Mouse (Mus musculus) liver, embryonic 13.5 days (tissue): Measurements from ENCODE around the gene Ptprd. TPM values are rescaled to one million over a fixed set of nuclear protein-coding genes. Genes with fewer than 3 reads are reported as not detected.

Experiments
- ATAC-seq: fragments of 200-750 bp; cut with Nextera tagmentation; 2 replicates; pipeline ENCODE4 v1.8.0; 2017; ENCODE audit warnings: low read depth, mild to moderate bottlenecking, moderate number of reproducible peaks, moderate library complexity
- DNase-seq: peaks from one replicate; pipeline ENCODE4 v3.0.0; 2022
- H3K27ac ChIP-seq: fragments of 300-500 bp; sonication (generic); 2 replicates; pipeline ENCODE4 v1.5.1; 2015; ENCODE audit warnings: moderate library complexity, mild to moderate bottlenecking, inconsistent platforms
- H3K27me3 ChIP-seq: fragments of 300-500 bp; sonication (generic); 2 replicates; pipeline ENCODE4 v1.6.1; 2015; ENCODE audit warnings: mild to moderate bottlenecking, inconsistent platforms
- H3K36me3 ChIP-seq: fragments of 300-500 bp; sonication (generic); 2 replicates; pipeline ENCODE4 v1.6.1; 2015; ENCODE audit warnings: mild to moderate bottlenecking, inconsistent platforms
- H3K4me1 ChIP-seq: fragments of 300-500 bp; sonication (generic); replicated peaks from 2 replicates; pipeline ENCODE4 v1.6.1; 2015; ENCODE audit warnings: inconsistent platforms
- H3K4me2 ChIP-seq: fragments of 300-500 bp; sonication (generic); 2 replicates; pipeline ENCODE4 v1.6.1; 2015; ENCODE audit warnings: inconsistent platforms, mild to moderate bottlenecking, moderate library complexity
- H3K4me3 ChIP-seq: fragments of 300-500 bp; sonication (generic); replicated peaks from 2 replicates; pipeline ENCODE4 v1.5.1; 2015; ENCODE audit warnings: mild to moderate bottlenecking, inconsistent platforms
- H3K9ac ChIP-seq: fragments of 300-500 bp; sonication (generic); 2 replicates; pipeline ENCODE4 v1.6.1; 2015; ENCODE audit warnings: mild to moderate bottlenecking, inconsistent platforms
- H3K9me3 ChIP-seq: fragments of 300-500 bp; sonication (generic); replicated peaks from 2 replicates; pipeline ENCODE4 v1.6.1; 2016; ENCODE audit warnings: inconsistent platforms
- WGBS: fragments of 180-500 bp; shearing (Covaris S2); methylation state at CpG from one replicate; pipeline ENCODE4 v1.1.7; 2015; ENCODE audit not compliant: insufficient replicate concordance; 5-methylcytosine and 5-hydroxymethylcytosine counted together
- polyA plus RNA-seq: library from polyadenylated mRNA; unstranded; fragments of >200 nt; fragmentation: Nextera tagmentation; extraction: Ambion mirVana; gene quantifications from 2 replicates; pipeline ENCODE4 v1.2.1, GENCODE M21; 2015

Gene Ptprd
- polyA plus RNA-seq, 1 experiment from 2014 or later: 1.8 TPM

GRCm38 (mm10) chr4:77664761-77665160, 547.0 kb downstream of the Ptprd start:
- no peak overlapping the region for H3K4me2 ChIP-seq
- H3K4me3 ChIP-seq: no peak overlapping the region
- no peaks in the 10 kb centered on the region for H3K27me3 ChIP-seq
- no peak overlapping the region for H3K27ac ChIP-seq
- no peaks in the 10 kb centered on the region for H3K36me3 ChIP-seq
- DNase-seq (no peak), ATAC-seq (no peak)
- no peaks in the 10 kb centered on the region for H3K4me1 ChIP-seq
- no peak overlapping the region for H3K9ac ChIP-seq
- 69% methylated on average over 2 of the region's 2 CpGs for WGBS
- no peaks in the 10 kb centered on the region for H3K9me3 ChIP-seq

DNA sequence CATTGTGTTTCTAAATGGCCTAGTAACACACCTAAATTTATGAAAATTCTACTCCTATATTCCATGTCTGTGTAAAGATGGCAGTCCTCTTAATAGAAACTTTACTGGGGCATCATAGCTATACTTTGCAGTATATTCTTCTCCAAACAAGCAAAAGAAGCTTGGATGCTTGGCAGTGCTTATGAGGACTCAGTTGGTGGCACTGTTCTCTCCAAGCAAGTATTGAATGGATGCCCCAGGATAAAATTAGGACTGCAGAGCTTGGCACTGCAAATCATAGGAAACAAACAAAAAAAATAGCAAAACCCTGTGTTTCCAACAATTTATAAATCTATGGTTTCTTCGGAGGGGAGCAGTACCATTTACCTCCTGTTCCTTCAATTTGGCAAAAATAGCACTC, 549.5 kb downstream of the Ptprd start:
- Histone ChIP-seq H3K27ac (no peak overlapping the region), H3K9ac (no peak overlapping the region), H3K27me3 (no peaks in the 10 kb centered on the region), H3K36me3 (no peaks in the 10 kb centered on the region), H3K4me3 (no peak overlapping the region), H3K4me1 (no peaks in the 10 kb centered on the region), H3K9me3 (no peaks in the 10 kb centered on the region), H3K4me2 (no peak overlapping the region)
- ATAC-seq: no peak
- 58% methylated on average over 1 of the region's 1 CpGs for WGBS
- DNase-seq: no peak

DNA sequence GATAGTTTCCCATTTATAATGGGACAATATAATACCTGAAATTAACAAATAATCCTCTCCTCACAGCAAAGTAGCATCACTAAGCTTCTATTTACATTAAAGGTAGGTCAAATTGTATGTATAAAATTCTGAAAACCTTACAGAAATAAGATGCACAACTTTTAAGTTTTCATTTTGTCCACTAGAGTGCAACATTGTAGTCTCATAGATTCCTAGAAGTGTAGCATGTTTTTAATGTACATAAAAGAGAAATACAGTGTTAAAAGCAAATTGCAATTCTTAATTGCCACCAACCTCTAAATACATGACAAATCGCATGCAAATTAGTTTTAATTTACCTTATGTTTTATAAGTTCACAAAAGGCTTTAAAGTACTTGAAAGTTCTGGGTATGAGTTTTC, 556.1 kb downstream of the Ptprd start:
- ATAC-seq: no peak
- WGBS: 51% methylated on average over 1 of the region's 1 CpGs
- H3K4me1 ChIP-seq: no peaks in the 10 kb centered on the region

DNA sequence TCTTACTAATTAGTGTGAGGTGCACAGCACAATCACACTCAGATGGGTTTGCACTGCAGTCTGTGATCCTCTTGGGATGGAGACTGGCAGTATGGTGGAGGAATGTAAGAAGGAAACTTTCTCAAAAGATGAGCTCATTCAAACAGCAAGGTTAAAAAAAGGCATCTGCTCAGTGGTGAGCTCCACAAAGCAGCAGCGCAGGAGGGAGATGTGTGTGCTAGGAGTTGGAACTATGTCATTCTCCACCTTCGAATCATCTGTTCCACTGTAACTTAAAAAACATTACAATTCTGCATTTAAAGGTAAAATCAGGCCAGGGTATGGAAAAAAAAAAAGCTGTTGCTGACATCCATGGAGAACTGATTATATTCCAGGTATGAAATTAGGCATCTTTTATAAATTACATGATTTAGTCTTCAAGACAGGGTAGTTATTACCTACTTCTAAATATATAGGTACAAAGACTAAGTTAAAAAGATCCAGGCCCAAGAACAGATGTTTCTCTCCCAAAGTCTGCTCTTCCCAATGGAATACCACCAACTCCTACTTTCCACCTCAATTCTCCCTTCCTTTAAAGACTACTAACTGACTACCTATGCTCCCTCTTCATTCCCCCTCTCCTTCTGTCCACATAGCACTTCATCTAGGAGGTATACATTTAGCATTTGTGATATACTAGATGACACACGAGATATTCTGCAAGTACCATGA, 562.0 kb downstream of the Ptprd start:
- 62% methylated on average over 3 of the region's 3 CpGs for WGBS
- H3K4me3 ChIP-seq: no peak overlapping the region
- H3K9ac ChIP-seq: no peak overlapping the region
- H3K27ac ChIP-seq: no peak overlapping the region
- no peak overlapping the region for H3K4me2 ChIP-seq
- no peaks in the 10 kb centered on the region for H3K9me3 ChIP-seq
- no peak for ATAC-seq
- no peak for DNase-seq
- no peaks in the 10 kb centered on the region for H3K27me3 ChIP-seq
- no peaks in the 10 kb centered on the region for H3K4me1 ChIP-seq
- no peaks in the 10 kb centered on the region for H3K36me3 ChIP-seq

More for the DNA sequence above, 556.1 kb downstream of the Ptprd start:
- no peak for DNase-seq
- Histone ChIP-seq H3K36me3 (no peaks in the 10 kb centered on the region), H3K4me2 (no peak overlapping the region), H3K27ac (no peak overlapping the region), H3K9me3 (no peaks in the 10 kb centered on the region), H3K9ac (no peak overlapping the region), H3K27me3 (no peaks in the 10 kb centered on the region), H3K4me3 (no peak overlapping the region)

GRCm38 (mm10) chr4:77648911-77649310, 562.9 kb downstream of the Ptprd start:
- no peak overlapping the region for H3K9ac ChIP-seq
- no peaks in the 10 kb centered on the region for H3K9me3 ChIP-seq
- H3K4me1 ChIP-seq: no peaks in the 10 kb centered on the region
- DNase-seq (no peak), ATAC-seq (no peak)
- WGBS: 71% methylated on average over 2 of the region's 2 CpGs
- H3K27me3 ChIP-seq: no peaks in the 10 kb centered on the region
- H3K27ac ChIP-seq: no peak overlapping the region
- no peak overlapping the region for H3K4me2 ChIP-seq
- H3K36me3 ChIP-seq: no peaks in the 10 kb centered on the region
- no peak overlapping the region for H3K4me3 ChIP-seq

GRCm38 (mm10) chr4:77647451-77648137, 564.2 kb downstream of the Ptprd start:
- WGBS: 76% methylated on average over 5 of the region's 5 CpGs
- Histone ChIP-seq H3K27me3 (no peaks in the 10 kb centered on the region), H3K27ac (no peak overlapping the region), H3K4me2 (no peak overlapping the region), H3K4me1 (no peaks in the 10 kb centered on the region), H3K9ac (no peak overlapping the region), H3K9me3 (no peaks in the 10 kb centered on the region), H3K36me3 (no peaks in the 10 kb centered on the region), H3K4me3 (no peak overlapping the region)
- DNase-seq (no peak), ATAC-seq (no peak)

GRCm38 (mm10) chr4:77644435-77644834, 567.3 kb downstream of the Ptprd start:
- Histone ChIP-seq H3K4me2 (no peak overlapping the region), H3K27ac (no peak overlapping the region), H3K9me3 (no peaks in the 10 kb centered on the region), H3K4me3 (no peak overlapping the region), H3K4me1 (no peaks in the 10 kb centered on the region), H3K9ac (no peak overlapping the region), H3K36me3 (no peaks in the 10 kb centered on the region), H3K27me3 (no peaks in the 10 kb centered on the region)
- DNase-seq (no peak), ATAC-seq (no peak)

- DNase-seq (no peak), ATAC-seq (no peak)
- H3K4me2 ChIP-seq: no peak overlapping the region
- H3K27me3 ChIP-seq: no peaks in the 10 kb centered on the region
- H3K4me3 ChIP-seq: no peak overlapping the region
- no peaks in the 10 kb centered on the region for H3K4me1 ChIP-seq
- no peak overlapping the region for H3K27ac ChIP-seq
- H3K9ac ChIP-seq: no peak overlapping the region
- H3K36me3 ChIP-seq: no peaks in the 10 kb centered on the region
- H3K9me3 ChIP-seq: no peaks in the 10 kb centered on the region
- 68% methylated on average over 7 of the region's 7 CpGs for WGBS
These were observed 571.7 kb downstream of the Ptprd start for GRCm38 (mm10) chr4:77640022-77640421.

DNA sequence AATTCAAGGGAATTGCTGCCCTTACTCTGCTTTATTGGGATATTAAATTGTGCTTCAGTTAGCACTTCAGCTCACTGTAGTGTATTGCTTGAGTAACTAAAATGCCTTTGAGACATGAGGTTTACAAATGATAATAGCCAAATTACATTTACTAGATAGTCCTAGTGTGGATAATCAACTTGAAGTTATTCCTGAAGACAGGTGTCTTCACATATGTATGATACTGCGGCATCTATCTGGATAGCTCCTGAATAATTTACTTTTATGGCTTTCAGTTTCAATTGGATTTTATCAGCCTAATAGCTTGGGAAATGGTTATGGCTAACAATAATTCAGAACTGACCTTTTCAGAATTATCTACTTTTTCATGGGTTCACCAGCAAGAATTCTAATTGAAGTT, 598.6 kb downstream of the Ptprd start:
- Histone ChIP-seq H3K4me3 (no peak overlapping the region), H3K4me1 (no peaks in the 10 kb centered on the region), H3K9me3 (no peaks in the 10 kb centered on the region), H3K27ac (no peak overlapping the region), H3K27me3 (no peaks in the 10 kb centered on the region), H3K36me3 (no peaks in the 10 kb centered on the region), H3K4me2 (no peak overlapping the region), H3K9ac (no peak overlapping the region)
- no peak for ATAC-seq
- DNase-seq: no peak
- WGBS: 82% methylated on average over 1 of the region's 1 CpGs

- Histone ChIP-seq H3K9ac (no peak overlapping the region), H3K27ac (no peak overlapping the region), H3K4me1 (no peaks in the 10 kb centered on the region), H3K4me3 (no peak overlapping the region), H3K27me3 (no peaks in the 10 kb centered on the region), H3K9me3 (no peaks in the 10 kb centered on the region), H3K36me3 (no peaks in the 10 kb centered on the region), H3K4me2 (no peak overlapping the region)
- 37% methylated on average over 1 of the region's 1 CpGs for WGBS
- ATAC-seq (no peak), DNase-seq (no peak)
These were observed 625.1 kb downstream of the Ptprd start for GRCm38 (mm10) chr4:77586624-77587023.

DNA sequence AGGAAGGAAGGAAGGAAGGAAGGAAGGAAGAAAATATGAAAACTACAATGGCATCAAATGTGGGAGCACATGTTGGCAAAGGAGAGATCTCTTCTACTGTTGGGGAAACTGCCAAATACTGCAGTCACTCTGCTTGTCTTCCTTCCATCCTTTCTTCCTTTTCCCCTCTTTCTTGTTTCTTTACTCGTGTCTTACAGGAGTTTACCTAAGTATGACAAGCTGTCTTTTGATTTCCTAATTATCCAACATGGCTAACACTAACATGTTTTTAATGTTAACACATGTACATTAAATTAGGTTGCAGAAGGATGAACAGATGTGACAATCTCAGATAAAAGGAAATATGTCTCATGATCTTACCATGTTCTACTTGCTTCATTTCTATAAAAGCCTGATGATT, 625.5 kb downstream of the Ptprd start:
- Histone ChIP-seq H3K9me3 (no peaks in the 10 kb centered on the region), H3K36me3 (no peaks in the 10 kb centered on the region), H3K4me1 (no peaks in the 10 kb centered on the region), H3K4me2 (no peak overlapping the region), H3K27me3 (no peaks in the 10 kb centered on the region), H3K9ac (no peak overlapping the region), H3K4me3 (no peak overlapping the region), H3K27ac (no peak overlapping the region)
- DNase-seq (no peak), ATAC-seq (no peak)
- 28% methylated on average over 1 of the region's 1 CpGs for WGBS
